Mouse (Mus musculus) myocyte (in vitro differentiated cells): Measurements from ENCODE around the gene Maz. TPM values are rescaled to one million over a fixed set of nuclear protein-coding genes. Genes with fewer than 3 reads are reported as not detected.

Experiments used
- H3K27me3 ChIP-seq: one replicate; pipeline ENCODE4 v1.6.1; 2011; ENCODE audit not compliant: control insufficient read depth, insufficient read depth, insufficient read length
- H3K36me3 ChIP-seq: one replicate; pipeline ENCODE4 v1.6.1; 2011; ENCODE audit not compliant: control insufficient read depth, insufficient read depth
- H3K4me2 ChIP-seq: one replicate; pipeline ENCODE4 v1.6.1; 2011; ENCODE audit warnings: low read depth, control low read depth
- H3K4me3 ChIP-seq: one replicate; pipeline ENCODE4 v1.5.1; 2011; ENCODE audit warnings: mild to moderate bottlenecking, control low read depth, moderate library complexity
- H3K79me2 ChIP-seq: one replicate; pipeline ENCODE4 v1.6.1; 2011; ENCODE audit not compliant: control insufficient read depth, insufficient read depth
- H3ac ChIP-seq: one replicate; pipeline ENCODE4 v1.6.1; 2011; ENCODE audit not compliant: control insufficient read depth, insufficient read length
- CEBPB ChIP-seq: IDR thresholded peaks from 2 replicates; pipeline ENCODE4 v1.6.1; 2011; ENCODE audit warnings: mild to moderate bottlenecking, moderate library complexity; ENCODE audit not compliant: poor library complexity, insufficient read depth, severe bottlenecking
- E2F4 ChIP-seq: IDR thresholded peaks from one replicate; pipeline ENCODE4 v1.6.1; 2011; ENCODE audit warnings: mild to moderate bottlenecking, control low read depth, moderate library complexity; ENCODE audit not compliant: insufficient read depth
- MAX ChIP-seq: IDR thresholded peaks from one replicate; pipeline ENCODE4 v1.6.1; 2011; ENCODE audit warnings: low read depth, mild to moderate bottlenecking, control low read depth
- MYOD1 ChIP-seq, 3 experiments: IDR thresholded peaks; one replicate each; pipeline ENCODE4 v1.6.1; 2011; ENCODE audit warnings: control low read depth in 2 of 3, low read depth in 2 of 3, mild to moderate bottlenecking in 2 of 3, moderate library complexity in 1 of 3; ENCODE audit not compliant: insufficient read length in 2 of 3, control insufficient read depth in 1 of 3
- MYOG ChIP-seq, 3 experiments: IDR thresholded peaks; one replicate each; pipeline ENCODE4 v1.6.1; 2011; ENCODE audit warnings: control low read depth in 2 of 3, low read depth in 2 of 3, mild to moderate bottlenecking in 2 of 3; ENCODE audit not compliant: insufficient read length in 2 of 3, control insufficient read depth in 1 of 3, insufficient read depth in 1 of 3
- POLR2A ChIP-seq: IDR thresholded peaks from one replicate; pipeline ENCODE4 v1.6.1; 2011; ENCODE audit warnings: low read depth, mild to moderate bottlenecking, control low read depth, moderate library complexity; ENCODE audit not compliant: insufficient read length
- POLR2AphosphoS2 ChIP-seq: IDR thresholded peaks from one replicate; pipeline ENCODE4 v1.6.1; 2011; ENCODE audit warnings: low read depth, control low read depth; ENCODE audit not compliant: insufficient read length
- REST ChIP-seq: IDR thresholded peaks from one replicate; pipeline ENCODE4 v1.6.1; 2011; ENCODE audit warnings: mild to moderate bottlenecking, control low read depth, moderate library complexity; ENCODE audit not compliant: insufficient read depth, insufficient read length
- SRF ChIP-seq: IDR thresholded peaks from one replicate; pipeline ENCODE4 v1.6.1; 2011; ENCODE audit warnings: low read depth; ENCODE audit not compliant: control insufficient read depth, insufficient read length
- TCF12 ChIP-seq: IDR thresholded peaks from one replicate; pipeline ENCODE4 v1.6.1; 2011; ENCODE audit warnings: mild to moderate bottlenecking, control low read depth; ENCODE audit not compliant: poor library complexity, insufficient read depth, severe bottlenecking
- TCF3 ChIP-seq: IDR thresholded peaks from one replicate; pipeline ENCODE4 v1.6.1; 2011; ENCODE audit warnings: low read depth, control low read depth; ENCODE audit not compliant: insufficient read length
- USF1 ChIP-seq: IDR thresholded peaks from one replicate; pipeline ENCODE4 v1.6.1; 2011; ENCODE audit warnings: low read depth, mild to moderate bottlenecking, control low read depth, moderate library complexity
- polyA plus RNA-seq: library from polyadenylated mRNA; unstranded; fragments of >200 nt; fragmentation: generic; extraction: Trizol; gene quantifications from one replicate; pipeline ENCODE4 v1.2.1, GENCODE M21; 2012; ENCODE audit warnings: missing spikeins

Gene Maz
- polyA plus RNA-seq, 1 experiment: 115 TPM

DNA sequence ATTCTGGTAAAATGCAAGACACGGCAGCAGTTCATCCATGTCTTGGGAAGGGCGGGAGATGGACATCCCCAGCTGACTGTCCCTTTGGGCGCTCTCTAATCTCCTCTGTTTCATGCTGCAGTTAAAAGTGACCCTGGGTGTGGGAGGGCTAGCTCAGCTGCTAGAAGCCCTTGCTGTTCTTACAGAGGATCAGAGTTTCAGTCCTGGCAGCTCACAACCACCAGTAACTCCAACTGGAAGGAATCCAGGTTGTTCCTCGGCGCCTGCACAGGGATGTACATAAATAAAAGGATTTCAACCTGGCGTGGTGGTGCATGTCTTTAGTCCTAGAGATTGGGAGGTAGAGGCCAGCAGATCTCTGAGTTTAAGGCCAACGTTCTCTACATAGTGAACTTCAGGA is 43.7 kb downstream of the Maz start:
- Histone ChIP-seq H3K36me3 (peaks cover 11% of the 10 kb centered on the region), H3K4me3 (no peak overlapping the region), H3K4me2 (no peak overlapping the region), H3ac (no peak overlapping the region), H3K79me2 (no peaks in the 10 kb centered on the region), H3K27me3 (no peaks in the 10 kb centered on the region)
- TF ChIP-seq MYOG (IDR thresholded peaks at IDR 0.05; ENCODE audit: control insufficient read depth in 1 of 3, insufficient read depth in 1 of 3, insufficient read length in 2 of 3, low read depth in 2 of 3): peak in 1 of 3 experiments; percentile 24
- TF ChIP-seq POLR2AphosphoS2: no peak
- TF ChIP-seq MYOD1 (IDR thresholded peaks at IDR 0.05; ENCODE audit: control insufficient read depth in 1 of 3, insufficient read length in 2 of 3, low read depth in 2 of 3): peak in 2 of 3 experiments; percentile 34 to 76

DNA sequence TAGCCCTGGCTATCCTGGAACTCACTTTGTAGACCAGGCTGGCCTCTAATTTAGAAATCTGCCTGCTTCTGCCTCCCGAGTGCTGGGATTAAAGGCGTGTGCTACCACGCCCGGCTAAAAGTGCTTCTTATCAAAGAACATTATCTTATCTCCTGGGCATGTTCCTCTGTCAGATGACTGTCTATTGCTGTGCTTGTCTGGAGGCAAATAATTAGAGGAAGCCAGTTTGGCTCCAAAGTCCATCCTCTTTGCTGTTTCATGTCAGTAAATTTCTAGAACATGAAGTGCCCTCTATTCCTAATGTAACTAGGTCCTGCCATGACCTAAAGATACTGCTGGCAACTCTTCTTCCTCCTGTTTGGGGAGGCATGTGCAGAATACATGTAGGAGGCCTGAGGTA is 44.8 kb downstream of the Maz start:
- Histone ChIP-seq H3K27me3 (no peaks in the 10 kb centered on the region), H3K79me2 (peaks cover 5% of the 10 kb centered on the region), H3K36me3 (peaks cover 14% of the 10 kb centered on the region), H3K4me2 (no peak overlapping the region), H3ac (no peak overlapping the region), H3K4me3 (no peak overlapping the region)
- TF ChIP-seq TCF12 (no peak), USF1 (no peak), SRF (no peak), MAX (no peak), MYOG (IDR thresholded peaks at IDR 0.05; ENCODE audit: control insufficient read depth in 1 of 3, insufficient read depth in 1 of 3, insufficient read length in 2 of 3, low read depth in 2 of 3) (no peak), POLR2AphosphoS2 (no peak), TCF3 (no peak), E2F4 (no peak), CEBPB (no peak), REST (no peak), MYOD1 (IDR thresholded peaks at IDR 0.05; ENCODE audit: control insufficient read depth in 1 of 3, insufficient read length in 2 of 3, low read depth in 2 of 3) (no peak), POLR2A (no peak)

DNA sequence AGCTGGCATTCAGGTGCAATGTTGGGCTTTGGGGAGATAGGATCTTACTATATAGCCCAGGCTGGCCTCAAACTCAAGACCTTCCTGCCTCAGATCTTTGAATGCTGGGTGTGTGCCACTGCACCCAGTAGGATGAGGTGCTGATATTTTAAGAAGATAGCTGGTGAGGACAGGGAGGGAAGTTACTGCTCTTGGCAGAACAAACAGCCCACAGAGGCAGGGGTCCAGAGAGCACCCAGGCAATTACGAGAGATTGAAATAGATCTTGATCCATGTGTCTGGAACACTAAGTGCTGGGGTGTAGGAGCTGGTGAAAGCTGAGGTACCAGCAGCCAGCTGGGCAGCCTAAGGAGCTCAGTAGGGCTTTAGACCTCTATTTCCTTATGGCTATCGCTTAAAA is 45.2 kb downstream of the Maz start:
- TF ChIP-seq POLR2AphosphoS2: no peak
- H3K4me3 ChIP-seq: no peak overlapping the region
- peaks cover 9% of the 10 kb centered on the region for H3K79me2 ChIP-seq
- no peak overlapping the region for H3ac ChIP-seq
- H3K27me3 ChIP-seq: no peaks in the 10 kb centered on the region
- no peak overlapping the region for H3K4me2 ChIP-seq
- H3K36me3 ChIP-seq: peaks cover 14% of the 10 kb centered on the region

DNA sequence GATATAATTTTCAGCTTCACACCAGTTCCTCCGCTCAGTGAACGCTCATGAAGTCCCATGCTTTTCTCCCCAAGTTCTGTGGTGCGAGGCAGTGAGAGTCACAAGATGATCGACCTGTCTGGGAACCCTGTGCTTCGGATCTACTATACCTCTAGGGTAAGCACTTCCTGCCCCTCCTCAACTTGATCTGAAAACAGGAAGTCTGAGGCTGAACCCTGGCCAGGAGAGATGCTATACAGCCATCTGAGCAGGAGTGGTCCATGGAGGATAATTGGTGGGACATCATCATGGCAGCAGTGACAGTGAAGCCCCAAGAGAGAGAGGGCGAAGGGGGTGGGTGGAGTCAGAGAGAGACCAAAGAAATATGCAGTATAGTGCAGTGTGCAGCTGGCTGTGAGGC is 48.0 kb downstream of the Maz start:
- Histone ChIP-seq H3K79me2 (peaks cover 13% of the 10 kb centered on the region), H3K4me3 (no peak overlapping the region), H3K36me3 (peaks cover 14% of the 10 kb centered on the region), H3K4me2 (no peak overlapping the region), H3K27me3 (no peaks in the 10 kb centered on the region), H3ac (no peak overlapping the region)
- TF ChIP-seq MAX (no peak), POLR2A (no peak), TCF12 (no peak), TCF3 (no peak), POLR2AphosphoS2 (no peak), MYOG (IDR thresholded peaks at IDR 0.05; ENCODE audit: control insufficient read depth in 1 of 3, insufficient read depth in 1 of 3, insufficient read length in 2 of 3, low read depth in 2 of 3) (no peak)

DNA sequence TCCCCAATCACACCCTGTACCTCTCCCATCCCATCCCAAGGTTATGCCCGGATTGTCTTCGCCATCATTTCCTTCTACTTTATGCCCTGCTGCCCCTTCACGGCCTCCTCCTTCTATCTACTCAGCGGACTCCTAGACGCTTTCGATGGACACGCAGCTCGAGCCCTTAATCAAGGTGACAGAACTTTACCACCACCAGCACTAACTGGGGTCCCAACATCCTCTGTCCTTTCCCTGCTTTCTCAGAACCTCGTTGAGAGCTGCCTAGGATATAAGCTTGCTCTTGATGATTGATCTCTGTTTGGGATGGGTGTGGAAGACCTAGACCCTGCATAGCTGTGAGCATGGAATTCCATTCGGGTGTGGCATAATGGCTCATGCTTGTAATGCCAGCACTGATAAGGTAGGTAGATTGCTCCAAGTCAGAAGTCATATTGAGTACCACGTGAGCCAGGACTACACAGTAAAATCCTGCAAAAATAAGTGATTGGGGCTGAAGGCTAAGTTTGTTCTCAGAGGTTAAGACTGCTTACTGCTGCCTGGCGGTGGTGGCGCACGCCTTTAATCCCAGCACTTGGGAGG is 49.9 kb downstream of the Maz start:
- H3K4me3 ChIP-seq: peak overlapping the region; percentile 95
- peaks cover 13% of the 10 kb centered on the region for H3K79me2 ChIP-seq
- peak overlapping the region; percentile 77 for H3K4me2 ChIP-seq
- H3K36me3 ChIP-seq: peaks cover 14% of the 10 kb centered on the region
- TF ChIP-seq MYOD1 (IDR thresholded peaks at IDR 0.05; ENCODE audit: control insufficient read depth in 1 of 3, insufficient read length in 2 of 3, low read depth in 2 of 3): no peak
- no peak for TF ChIP-seq SRF
- no peak for TF ChIP-seq E2F4
- no peak for TF ChIP-seq REST
- no peak for TF ChIP-seq MYOG (IDR thresholded peaks at IDR 0.05; ENCODE audit: control insufficient read depth in 1 of 3, insufficient read depth in 1 of 3, insufficient read length in 2 of 3, low read depth in 2 of 3)
- TF ChIP-seq TCF12: no peak
- no peaks in the 10 kb centered on the region for H3K27me3 ChIP-seq
- H3ac ChIP-seq: peak overlapping the region; percentile 83
